Mouse (Mus musculus) Muller cell, postnatal 12 days (primary cell): ENCODE data around the gene Tldc2.

Experiments used
- DNase-seq: peaks from one replicate; pipeline ENCODE4 v3.0.0-alpha.2; 2015; ENCODE audit errors: inconsistent ontology term

Gene Tldc2

DNA sequence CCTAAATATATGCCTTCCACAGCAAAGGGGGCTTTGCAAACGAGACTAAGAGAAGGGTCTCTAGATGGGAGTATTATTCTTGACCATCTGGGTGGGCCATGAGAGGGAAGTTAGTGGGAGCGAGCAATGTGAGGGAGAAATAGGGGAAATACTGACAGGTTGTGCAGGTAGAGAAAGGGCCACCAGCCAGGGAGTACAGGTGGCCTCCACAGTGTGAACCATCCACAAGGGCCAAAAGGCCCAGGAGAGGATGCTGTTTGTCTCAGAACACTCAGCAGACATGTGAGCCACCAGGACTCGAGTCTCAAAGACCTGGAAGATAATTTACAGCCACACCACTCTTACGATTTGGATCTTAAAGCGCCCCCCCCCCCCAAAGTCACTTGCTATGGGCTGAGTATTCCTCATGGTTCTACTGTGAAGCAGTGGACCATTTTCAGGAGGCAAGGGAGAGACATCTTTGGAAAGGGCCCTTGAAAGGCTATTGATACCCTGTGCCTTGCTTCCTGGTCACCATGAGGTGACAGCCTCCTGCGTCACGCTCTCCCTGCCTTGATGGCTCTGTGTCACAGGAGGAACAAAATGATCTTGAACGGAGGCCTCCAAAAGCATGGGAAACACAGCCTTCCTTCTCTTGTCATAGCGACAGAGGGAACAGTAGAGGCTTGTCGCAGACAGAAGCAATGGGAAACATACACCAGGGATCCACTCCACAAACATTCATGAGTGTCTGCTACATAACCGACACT, 26.1 kb upstream of the Tldc2 start:
- DNase-seq: no peak

DNA sequence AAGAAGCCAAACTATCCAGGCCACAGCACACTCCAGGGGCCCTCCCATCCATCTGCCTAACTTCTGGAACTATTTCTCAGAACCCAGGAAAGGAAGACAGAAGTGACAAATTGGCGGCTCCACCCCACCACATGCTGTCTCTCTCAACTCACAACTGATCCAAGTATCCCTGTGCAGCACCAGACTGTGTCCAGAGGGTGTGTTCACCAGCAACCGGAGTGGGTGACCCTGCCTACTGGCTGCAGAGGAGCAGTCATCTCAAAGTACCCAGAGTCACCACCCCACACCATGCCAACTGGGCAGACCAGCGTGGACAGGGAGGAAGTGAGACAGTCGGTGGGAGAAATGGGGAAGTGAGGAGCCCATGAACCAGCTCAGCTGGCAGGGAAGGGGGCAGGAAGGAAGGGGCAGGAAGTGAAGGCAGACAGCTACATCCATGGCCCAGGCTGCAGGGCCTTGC, 23.6 kb upstream of the Tldc2 start:
- DNase-seq: no peak

DNA sequence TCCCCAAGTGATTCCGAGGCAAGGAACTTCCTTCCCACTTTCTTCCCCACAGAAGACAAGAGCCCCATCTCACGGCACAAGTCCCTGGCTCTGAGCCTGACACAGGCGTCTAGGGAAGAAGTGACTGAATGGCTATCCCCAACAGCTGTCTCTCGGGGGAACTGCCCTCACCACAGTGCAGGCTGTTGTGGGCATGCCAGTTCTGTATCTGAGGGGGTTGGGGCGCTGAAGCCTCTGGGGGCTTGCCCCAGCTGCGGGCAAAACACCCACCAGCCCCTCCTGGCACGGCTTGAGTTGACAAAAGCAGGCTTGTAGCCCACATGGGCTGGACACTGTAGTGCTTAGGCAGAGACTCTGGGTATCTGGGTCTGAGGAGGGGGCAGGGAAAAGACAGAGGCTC, 22.7 kb upstream of the Tldc2 start:
- DNase-seq: no peak

DNA sequence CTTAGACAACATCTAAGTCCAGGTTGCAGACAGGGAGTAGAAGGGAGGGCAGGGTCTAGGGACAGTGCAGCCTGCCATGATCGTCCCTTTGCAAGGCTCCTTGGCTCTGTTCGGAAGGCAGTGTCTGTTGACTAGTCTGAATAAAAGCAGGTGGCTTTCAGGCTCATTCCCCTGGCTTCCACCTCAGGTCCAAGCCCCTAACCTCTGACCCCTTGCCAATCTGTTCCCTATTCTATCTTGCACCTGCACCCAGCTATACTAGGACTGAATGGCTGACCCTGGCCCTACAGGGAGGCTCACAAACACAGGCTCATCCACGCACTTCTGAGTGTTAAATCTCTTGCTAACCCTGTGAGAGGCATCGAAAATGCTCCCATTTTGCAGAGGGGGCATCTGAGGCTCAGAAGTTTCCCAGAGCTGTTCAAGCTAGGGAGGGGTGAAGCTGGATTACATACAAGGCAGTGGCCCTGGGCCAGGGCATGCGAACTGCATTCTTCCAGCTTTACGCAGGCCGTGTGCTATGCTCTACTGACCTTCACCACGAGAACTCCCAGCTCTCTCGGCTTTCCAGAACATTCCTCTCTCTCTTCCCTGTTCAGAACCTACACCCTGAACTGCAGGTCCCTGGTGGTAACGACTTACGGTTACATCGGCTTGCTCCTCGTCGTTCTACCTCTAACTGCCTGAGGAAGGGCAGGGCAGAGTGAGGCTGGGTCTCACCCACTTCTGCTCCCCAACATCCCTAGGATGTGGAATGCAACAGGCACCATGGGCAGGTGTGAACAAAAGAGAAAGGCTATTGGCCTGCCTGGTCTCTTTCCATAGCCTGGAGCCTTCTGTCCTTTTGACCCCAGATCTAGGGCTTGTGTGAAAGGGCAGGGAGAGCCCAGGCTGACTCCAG, 21.6 kb upstream of the Tldc2 start:
- DNase-seq: peak; percentile 72

DNA sequence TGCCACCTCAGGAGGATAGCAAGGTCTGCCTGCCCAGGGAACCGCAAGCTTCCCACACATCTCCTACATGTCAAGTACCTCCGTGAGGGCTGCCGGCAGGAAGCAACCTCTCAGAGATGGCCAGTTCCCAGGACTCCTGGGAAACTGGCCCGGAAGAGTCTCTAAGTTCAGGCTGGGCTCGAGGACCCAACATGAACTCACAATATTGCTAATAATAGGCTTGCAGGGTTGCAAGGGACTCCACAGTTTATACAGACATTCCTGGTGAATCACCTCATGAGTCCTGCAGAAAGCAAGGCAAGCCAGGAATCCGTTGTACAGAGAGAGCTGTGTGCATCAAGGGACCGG, 21.0 kb upstream of the Tldc2 start:
- DNase-seq: peak; percentile 78

DNA sequence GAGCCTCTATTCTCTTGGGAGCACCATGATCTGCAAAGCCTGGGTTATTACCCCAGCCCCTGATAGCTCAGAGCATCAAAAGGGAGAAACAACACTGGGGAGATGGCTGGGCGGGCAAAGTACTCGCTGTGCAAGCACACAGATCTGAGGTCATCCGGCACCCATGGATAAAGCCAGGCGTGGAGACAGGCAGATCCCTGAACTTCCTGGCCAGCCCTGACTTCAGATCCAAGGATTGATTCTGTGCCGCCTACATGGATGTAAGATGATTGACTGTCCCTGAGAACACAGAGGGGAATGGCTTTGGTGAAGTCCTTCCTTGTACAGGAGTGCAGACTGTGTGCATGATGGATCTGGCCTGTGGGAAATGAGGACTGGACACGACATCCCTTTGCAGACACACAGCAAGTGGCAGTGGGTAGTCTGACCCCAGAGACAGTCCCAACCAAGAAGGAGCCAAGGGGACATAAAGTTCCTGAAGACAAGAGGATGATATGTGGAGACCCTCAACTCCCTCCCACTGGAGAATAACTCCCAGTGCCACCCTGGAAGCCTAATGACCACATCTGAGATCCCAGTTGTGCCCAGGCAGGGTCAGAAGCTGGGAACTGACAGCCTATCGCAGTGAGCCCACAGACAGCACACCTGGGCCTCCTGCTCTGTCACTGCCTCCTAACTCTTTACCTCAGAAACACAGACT, 20.0 kb upstream of the Tldc2 start:
- DNase-seq: no peak

DNA sequence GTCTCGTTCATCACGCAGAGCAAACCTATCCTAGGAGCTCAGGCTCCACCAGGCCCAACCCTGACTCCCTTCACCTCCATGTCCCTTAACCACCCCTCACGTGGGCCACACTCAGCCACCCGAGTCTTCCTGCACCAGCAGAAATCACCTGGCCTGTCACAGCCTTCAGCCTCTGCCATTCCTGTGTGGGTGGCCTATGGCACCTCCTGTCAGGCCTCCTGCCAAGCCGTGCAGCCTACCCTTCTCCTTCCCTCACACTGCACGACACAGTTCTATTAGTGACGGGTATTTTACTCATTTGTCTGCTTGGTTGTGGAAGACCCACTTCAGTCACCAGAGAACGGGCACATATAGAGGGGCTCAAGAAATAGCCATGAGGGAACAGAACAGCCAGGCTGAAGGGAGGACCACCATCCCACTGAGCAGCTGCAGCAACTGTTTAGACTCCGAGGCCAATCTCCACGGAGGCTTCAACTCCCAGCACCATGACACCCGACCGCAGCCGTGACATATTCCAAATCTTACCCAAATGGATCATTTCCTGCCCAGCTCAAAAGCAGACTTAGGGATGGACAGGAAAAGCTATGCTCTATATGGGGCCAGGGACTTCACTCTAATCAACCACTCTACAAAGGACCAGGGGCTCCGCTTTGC, 18.0 kb upstream of the Tldc2 start:
- DNase-seq: no peak

DNA sequence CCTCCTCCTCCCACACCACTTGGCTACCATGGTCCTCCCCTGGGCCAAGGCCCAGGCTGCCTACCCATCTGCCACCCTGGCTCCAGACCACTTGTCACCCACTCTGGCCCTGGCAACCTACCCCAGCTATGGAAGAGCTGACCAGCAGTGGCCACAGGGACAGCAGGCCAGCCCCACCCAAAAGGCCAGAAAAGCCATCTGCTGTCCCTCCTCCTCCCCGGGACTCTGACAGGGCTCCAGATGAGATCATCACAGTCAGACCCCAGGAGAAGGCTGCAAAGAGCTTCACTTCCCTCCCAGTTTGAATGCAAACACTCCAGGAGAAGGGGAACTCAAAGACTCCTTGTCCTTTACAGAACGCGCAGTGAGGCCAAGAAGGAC, 17.5 kb upstream of the Tldc2 start:
- DNase-seq: peak; percentile 76

DNA sequence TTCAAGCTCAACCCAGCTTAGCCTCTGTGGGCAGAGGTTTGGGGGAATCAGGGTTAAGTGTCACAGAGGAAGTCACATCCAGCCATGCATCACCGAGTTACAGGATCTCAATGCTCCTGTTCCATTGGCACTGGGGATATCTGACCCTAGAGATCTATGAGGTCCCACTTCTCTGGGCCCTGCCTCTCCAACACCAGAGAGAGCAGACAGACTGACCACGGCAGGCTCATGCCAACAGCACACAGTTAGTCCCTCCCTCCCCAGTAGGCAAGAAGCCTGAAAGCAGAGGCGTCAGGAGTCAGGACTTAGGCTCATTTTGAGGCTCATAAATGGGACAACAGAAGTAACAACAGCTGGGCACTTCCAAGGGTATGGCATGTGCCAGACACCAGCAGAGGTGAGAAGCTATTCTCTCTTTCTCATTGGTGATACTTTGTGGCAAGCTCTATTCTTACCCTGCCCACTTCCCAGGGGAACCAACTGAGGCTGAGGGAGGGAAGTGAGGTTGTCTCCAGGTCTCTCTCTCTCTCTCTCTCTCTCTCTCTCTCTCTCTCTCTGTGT, 17.0 kb upstream of the Tldc2 start:
- DNase-seq: peak; percentile 27

DNA sequence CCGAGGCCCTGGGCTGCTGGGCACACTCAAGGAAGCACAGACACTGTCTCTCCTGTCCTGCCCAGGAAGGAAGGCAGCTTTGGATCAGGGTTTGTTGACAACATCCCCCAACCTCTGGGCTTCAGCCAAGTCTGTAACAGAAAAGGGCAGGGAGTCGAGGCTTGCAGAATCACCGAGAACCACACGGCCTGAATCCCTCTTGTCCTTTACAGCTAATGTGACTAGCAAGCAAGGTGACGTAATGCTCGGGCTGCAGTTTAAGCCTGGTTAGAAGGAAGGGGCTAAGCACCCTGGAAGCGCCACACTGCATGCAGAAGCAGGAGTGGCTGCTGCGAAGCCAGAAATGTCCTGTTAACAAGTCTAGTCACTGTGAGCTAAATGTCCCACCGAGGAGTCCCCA, 16.5 kb upstream of the Tldc2 start:
- peak; percentile 62 for DNase-seq

DNA sequence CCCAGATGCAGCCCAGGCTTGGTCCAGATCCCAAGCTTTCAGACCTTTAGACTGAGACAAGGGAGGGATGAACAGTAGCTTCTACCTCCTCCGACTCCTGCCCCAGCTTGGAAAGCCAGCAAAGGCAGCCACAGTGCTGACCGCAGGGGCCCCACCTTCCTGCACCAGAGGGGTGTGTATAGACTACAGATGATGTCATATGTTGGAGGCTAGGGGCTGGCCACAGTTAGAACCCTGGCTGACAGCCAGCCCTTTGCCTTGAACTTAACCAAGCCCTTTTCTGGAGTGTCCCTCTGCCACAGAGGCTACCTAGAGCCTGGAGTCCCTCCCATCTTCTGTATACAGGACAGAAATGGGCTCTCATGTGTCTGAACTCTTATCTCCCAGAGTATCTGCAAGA, 15.3 kb upstream of the Tldc2 start:
- DNase-seq: peak; percentile 81

DNA sequence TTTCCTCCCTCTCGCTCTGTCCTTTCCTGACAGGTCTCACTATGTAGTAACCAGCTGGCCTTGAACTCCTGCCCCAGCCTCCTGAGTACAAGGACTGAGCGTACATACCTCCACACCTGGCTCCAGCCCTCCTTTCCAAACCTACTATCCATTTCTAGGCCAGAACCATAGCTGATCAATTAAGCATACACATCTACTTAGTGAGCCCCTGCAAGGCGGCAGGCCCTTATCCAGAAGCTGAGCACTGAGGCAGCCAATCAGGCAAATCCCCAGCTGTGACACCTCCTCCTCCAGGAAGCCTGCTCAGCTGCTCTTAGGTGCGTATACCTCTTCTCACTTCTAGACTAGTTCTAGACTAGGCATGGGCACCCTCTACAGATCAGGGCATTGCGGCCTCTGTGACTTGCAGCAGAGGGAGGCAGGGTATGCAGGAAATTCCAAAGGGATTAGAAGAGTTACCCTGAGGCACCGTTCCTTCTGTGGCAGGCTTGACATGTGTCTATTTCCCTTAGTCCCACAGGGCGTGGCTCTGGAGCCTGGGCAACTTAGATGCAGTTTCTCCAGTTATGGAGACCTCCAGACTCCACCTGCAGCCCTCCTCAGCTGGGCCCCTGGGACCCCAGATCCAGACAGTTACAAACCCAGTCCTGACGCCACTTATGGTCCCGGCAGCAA, 14.4 kb upstream of the Tldc2 start:
- no peak for DNase-seq

DNA sequence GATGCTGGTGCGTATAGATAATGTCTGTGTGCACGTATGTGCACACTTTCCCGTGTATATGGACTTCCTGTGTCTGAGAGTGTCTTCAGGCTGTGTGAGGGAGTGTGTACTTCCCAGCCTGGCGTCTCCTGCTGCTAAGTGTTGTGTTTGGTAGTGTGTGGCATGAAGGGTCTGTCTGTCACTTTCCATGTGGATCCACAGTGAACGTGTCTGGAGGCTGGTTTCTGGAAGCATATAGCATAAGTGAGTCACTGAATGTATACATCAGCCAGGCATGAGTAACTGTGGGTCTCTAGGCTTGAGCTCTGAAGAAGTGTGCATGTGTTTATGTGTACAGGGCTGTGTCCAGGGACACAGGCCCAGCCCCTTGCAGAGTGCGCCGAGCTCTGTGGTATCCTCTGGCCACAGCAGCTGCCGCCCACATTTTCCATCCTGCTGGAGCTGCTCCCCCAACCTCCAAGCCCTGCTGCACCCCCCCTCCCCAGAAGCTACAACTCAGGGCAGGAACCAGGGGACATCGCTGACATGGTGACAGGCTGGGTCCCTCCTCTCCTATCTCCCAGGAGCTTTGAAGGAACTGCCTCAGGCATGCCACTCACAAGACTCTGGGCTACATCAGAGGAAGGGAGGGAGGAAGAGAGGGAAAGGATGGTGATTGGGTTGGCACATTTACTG, 13.3 kb upstream of the Tldc2 start:
- no peak for DNase-seq

DNA sequence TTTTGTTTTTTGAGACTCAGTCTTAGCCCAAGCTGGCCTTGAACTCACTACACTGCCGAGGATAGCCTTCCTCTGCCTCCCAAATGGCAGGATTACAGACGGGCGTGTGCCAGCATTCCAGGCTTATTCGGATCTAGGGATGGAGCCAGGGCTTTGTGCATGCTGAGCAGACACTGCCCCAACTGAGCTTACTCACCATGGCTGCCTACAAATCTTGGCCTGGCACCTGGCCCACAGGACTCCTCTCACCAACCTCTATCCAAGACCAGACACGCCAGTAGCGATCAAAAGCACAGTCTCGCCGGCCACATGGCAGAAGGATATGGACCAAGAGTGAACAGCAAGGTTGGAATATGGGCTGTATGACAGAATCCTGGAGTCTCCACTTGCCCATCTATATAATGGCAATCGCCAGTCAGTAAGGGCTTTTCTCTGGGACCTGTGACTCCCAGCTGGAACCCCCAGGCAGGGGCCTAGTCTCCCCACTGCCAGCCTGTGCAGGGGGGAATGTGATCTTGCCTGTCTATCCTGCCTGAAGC, 12.6 kb upstream of the Tldc2 start:
- peak; percentile 89 for DNase-seq

DNA sequence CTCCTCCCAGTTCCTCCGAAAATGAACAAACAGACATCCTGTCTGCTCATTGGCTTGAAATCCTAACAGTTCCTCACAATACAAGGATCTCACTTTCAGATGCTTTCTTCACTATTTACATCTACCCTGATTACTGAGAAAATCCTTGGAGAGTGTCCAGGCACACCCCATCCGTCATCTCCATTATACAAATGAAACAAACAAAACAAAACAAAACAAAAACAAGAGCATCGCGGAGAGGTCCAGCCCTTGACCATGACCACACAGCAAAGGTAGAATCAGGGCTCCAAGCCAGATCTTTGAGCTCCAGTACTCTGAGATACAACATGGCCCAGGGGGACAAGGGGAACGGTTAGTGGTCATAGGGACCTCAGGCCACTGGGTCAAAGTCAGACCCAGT, 12.1 kb upstream of the Tldc2 start:
- no peak for DNase-seq

DNA sequence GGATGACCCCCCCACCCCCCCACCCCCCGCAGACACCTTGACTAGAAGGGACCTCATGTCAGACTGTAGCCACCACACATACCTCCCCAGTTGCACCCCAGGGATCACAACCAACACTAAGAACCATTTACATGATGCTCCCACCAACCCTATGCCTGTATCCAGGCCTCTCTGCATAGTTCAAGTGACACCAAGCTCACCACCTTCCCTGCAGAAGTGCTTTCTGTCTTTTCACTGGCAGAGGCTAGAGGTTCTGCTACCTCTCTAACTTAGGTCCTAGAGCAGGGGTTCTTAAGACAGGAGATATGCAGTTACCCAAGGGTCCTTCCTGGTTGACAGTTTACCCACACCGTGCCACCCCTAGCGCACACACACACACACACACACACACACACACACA, 11.6 kb upstream of the Tldc2 start:
- DNase-seq: no peak

DNA sequence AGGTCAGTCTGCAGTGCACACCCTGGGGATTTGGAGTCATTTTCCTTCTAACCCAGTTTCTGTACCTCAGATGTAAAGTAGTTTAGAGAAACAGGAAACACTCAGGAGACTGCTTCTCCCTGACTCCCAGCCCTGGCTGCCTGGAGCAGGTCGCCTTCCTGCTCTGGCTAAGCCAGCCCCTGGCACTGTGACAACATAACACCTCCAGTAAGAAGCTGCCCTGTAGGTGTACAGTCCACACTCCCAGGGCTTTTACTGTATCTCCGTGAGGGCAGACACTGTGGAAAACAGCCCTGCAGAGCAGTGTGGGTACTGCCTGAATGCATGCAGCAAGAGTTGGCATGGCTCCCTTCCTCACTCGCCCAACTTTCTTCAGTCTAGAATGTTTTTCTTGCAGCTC, 11.2 kb upstream of the Tldc2 start:
- DNase-seq: no peak

DNA sequence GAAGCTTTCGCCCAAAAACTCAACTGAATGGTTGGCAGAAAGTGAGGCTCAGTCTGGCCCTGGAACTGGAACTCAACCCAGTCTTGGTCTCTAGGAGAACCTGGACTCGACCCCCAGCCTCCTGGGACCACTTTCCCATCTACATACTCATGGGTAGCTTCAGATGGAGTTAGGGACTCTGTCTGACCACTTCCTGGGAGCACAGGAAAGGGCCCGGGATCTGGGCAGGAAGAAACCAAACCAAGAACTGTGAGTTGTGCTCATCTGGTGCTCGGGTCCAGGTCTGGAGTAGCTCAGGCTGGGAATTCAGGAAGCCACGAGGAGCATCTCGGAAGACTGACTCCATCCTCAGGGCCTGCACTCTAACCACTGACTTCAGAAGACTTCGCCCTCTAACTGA, 10.3 kb upstream of the Tldc2 start:
- no peak for DNase-seq

DNA sequence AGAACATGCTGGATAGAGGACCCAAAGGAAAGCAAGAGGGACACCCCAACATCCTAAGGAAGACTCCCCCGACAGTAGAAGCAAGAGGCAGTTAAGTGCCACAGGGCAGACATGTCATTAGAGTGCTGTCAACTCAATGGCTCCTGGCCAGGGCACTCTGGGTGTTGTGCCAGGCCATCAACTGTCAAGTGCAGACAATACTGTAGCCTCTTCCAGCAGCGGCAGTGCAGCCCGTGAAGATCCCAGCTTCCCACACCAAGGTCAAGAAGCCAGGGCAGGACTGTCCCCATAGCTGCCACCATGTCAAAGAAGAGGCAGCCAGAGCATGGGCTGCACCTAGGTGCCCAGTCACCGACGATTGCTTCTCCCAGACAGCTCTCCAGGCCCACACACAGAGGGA, 9.7 kb upstream of the Tldc2 start:
- peak; percentile 66 for DNase-seq

DNA sequence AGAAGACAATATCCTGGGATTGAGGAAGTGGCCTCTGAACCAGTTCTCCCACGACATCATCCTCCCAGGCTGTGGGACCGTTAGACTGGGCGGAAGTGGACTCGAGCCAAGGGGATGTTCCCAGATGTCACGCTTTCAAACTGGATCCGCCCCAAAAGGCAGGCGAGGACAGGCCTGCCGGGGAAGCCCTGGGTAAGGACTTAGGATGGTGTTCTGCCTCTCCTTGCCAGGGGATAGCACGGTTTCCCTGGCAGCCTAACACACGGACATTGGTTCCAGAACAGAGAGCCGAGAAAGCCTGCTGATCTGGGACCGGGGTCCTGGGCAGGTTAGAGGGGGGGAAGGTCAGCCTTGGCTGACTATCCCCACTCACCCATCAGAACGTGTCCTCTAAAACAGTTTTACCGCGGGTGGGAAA, 9.2 kb upstream of the Tldc2 start:
- peak; percentile 87 for DNase-seq
